Mouse (Mus musculus) hindbrain, embryonic 16.5 days (tissue): ENCODE measurements at regions not wholly inside any gene's neighbourhood (a gene's known extent, or its start where the extent isn't known, plus 50 kb on each side); places are given as distances from the start of the nearest gene placed in this dataset.

Source experiments
- ATAC-seq: fragments of 200-750 bp; cut with Nextera tagmentation; 2 replicates; pipeline ENCODE4 v1.8.0; 2017; ENCODE audit warnings: moderate TSS enrichment, moderate library complexity
- H3K27ac ChIP-seq: fragments of 300-500 bp; sonication (generic); 2 replicates; pipeline ENCODE4 v1.5.1; 2014; ENCODE audit warnings: low read depth, mild to moderate bottlenecking, control low read depth, low read length, moderate library complexity
- H3K27me3 ChIP-seq: fragments of 300-500 bp; sonication (generic); replicated peaks from 2 replicates; pipeline ENCODE4 v1.6.1; 2014; ENCODE audit warnings: low read length; ENCODE audit not compliant: control insufficient read depth, insufficient read depth
- H3K36me3 ChIP-seq: fragments of 300-500 bp; sonication (generic); 2 replicates; pipeline ENCODE4 v1.6.1; 2014; ENCODE audit warnings: mild to moderate bottlenecking, low read length, moderate library complexity, mixed read lengths; ENCODE audit not compliant: control insufficient read depth, insufficient read depth
- H3K4me1 ChIP-seq: fragments of 300-500 bp; sonication (generic); 2 replicates; pipeline ENCODE4 v1.6.1; 2014; ENCODE audit warnings: low read depth, low read length; ENCODE audit not compliant: control insufficient read depth, insufficient read depth
- H3K4me2 ChIP-seq: fragments of 300-500 bp; sonication (generic); 2 replicates; pipeline ENCODE4 v1.6.1; 2014; ENCODE audit warnings: mild to moderate bottlenecking, low read length, control low read depth, moderate library complexity
- H3K4me3 ChIP-seq: fragments of 300-500 bp; sonication (generic); 2 replicates; pipeline ENCODE4 v1.5.1; 2014; ENCODE audit warnings: mild to moderate bottlenecking, low read length, control low read depth, moderate library complexity
- H3K9ac ChIP-seq: fragments of 300-500 bp; sonication (generic); 2 replicates; pipeline ENCODE4 v1.6.1; 2014; ENCODE audit warnings: low read depth, mild to moderate bottlenecking, control low read depth, low read length, moderate library complexity
- H3K9me3 ChIP-seq: fragments of 300-500 bp; sonication (generic); 2 replicates; pipeline ENCODE4 v1.6.1; 2014; ENCODE audit warnings: mild to moderate bottlenecking, low read length, moderate library complexity; ENCODE audit not compliant: control insufficient read depth
- WGBS: fragments of 180-500 bp; shearing (Covaris S2); extraction: QIAGEN DNeasy Blood & Tissue Kit; methylation state at CpG from one replicate; pipeline ENCODE4 v1.1.7; 2014; 5-methylcytosine and 5-hydroxymethylcytosine counted together

GRCm38 (mm10) chr11:48558053-48558452, 242.1 kb upstream of the Rack1 start:
- H3K4me2 ChIP-seq, result no peak overlapping the region
- H3K27me3 ChIP-seq, result no peaks in the 10 kb centered on the region
- 77% methylated on average over 1 of the region's 1 CpGs for WGBS
- no peak overlapping the region for H3K9ac ChIP-seq
- ATAC-seq, result no peak
- no peak overlapping the region for H3K4me3 ChIP-seq
- H3K9me3 ChIP-seq, result no peaks in the 10 kb centered on the region
- no peak overlapping the region for H3K27ac ChIP-seq
- no peaks in the 10 kb centered on the region for H3K4me1 ChIP-seq
- no peaks in the 10 kb centered on the region for H3K36me3 ChIP-seq

- Histone ChIP-seq H3K27ac (no peak overlapping the region), H3K9me3 (no peaks in the 10 kb centered on the region), H3K27me3 (no peaks in the 10 kb centered on the region), H3K4me1 (no peaks in the 10 kb centered on the region), H3K4me2 (no peak overlapping the region), H3K4me3 (no peak overlapping the region), H3K36me3 (no peaks in the 10 kb centered on the region), H3K9ac (no peak overlapping the region)
- no peak for ATAC-seq
- WGBS, result 90% methylated on average over 3 of the region's 3 CpGs
Observed at GRCm38 (mm10) chr11:48552006-48552405, 248.1 kb upstream of the Rack1 start.

GRCm38 (mm10) chr11:48551201-48551600, 248.9 kb upstream of the Rack1 start:
- Histone ChIP-seq H3K9ac (no peak overlapping the region), H3K36me3 (no peaks in the 10 kb centered on the region), H3K4me2 (no peak overlapping the region), H3K27ac (no peak overlapping the region), H3K27me3 (no peaks in the 10 kb centered on the region), H3K4me3 (no peak overlapping the region), H3K9me3 (no peaks in the 10 kb centered on the region), H3K4me1 (no peaks in the 10 kb centered on the region)
- WGBS, result 91% methylated on average over 2 of the region's 2 CpGs
- no peak for ATAC-seq

DNA sequence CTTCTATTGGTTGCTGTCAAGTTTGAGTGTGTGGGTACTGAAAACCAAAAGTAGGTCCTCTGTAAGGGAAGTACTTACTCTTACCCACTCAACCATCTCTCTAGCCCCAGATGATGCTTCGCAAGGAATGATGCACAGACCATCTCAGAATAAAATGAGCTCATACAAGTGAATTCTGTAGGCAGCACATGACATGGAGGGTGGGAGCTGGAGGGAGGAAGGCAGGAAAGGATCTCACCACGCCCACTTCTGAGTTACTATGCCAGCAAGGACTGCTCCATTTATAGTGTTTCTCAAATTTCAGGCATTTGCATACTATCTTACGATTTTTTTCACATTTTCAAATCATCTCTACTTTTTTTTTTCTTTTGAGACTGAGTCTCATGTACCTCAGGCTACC, 273.8 kb upstream of the Rack1 start:
- Histone ChIP-seq H3K27me3 (no peaks in the 10 kb centered on the region), H3K36me3 (no peaks in the 10 kb centered on the region), H3K4me2 (no peak overlapping the region), H3K4me3 (no peak overlapping the region), H3K4me1 (no peaks in the 10 kb centered on the region), H3K9ac (no peak overlapping the region), H3K27ac (no peak overlapping the region), H3K9me3 (no peaks in the 10 kb centered on the region)
- no peak for ATAC-seq
- 80% methylated on average over 3 of the region's 3 CpGs for WGBS

DNA sequence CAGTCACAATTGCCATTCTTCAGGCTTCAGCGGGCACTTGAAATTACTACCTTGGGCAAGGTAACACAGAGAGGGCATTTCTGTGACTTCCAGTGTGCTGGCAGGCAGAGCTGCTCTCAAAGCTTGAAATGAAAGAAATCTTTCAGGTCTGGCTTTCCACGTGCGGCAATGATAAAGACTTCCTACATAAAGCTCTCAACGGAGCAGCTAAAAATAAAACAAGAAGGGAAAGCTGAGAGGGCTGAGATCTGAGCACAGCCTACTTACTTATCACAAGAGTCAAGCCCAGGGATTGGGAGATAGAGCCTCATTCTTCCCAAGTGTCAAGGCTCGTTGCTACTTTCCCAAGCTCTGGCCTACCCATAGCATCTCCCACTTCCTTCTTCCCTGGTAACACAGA, 274.6 kb upstream of the Rack1 start:
- no peak overlapping the region for H3K4me3 ChIP-seq
- no peak for ATAC-seq
- H3K4me1 ChIP-seq, result no peaks in the 10 kb centered on the region
- no peak overlapping the region for H3K9ac ChIP-seq
- 84% methylated on average over 5 of the region's 5 CpGs for WGBS
- no peaks in the 10 kb centered on the region for H3K36me3 ChIP-seq
- no peak overlapping the region for H3K4me2 ChIP-seq
- H3K9me3 ChIP-seq, result no peaks in the 10 kb centered on the region
- H3K27me3 ChIP-seq, result no peaks in the 10 kb centered on the region
- H3K27ac ChIP-seq, result no peak overlapping the region

DNA sequence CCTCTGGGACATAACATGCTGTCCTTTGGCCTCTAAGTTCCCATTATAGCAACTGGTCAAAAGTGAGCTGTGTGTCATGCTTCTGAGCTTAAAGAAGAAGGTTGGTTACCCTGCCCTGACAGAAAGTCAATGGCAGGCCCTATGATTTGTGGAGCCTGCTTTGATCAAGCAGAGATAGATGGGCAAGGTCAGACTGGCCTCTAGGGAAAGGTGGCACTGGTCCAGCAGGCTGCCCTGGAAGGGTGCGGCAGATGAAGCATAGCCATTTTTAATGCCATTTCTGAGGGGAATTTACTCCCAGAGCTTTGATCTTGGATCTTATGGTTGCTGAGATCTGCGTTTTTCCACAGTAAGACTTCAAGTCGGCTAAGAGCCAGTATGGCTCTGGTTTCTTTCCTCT, 293.2 kb upstream of the Rack1 start:
- no peak for ATAC-seq
- peaks cover 3% of the 10 kb centered on the region; the same call in 1 of the 2 replicates for H3K4me1 ChIP-seq
- H3K36me3 ChIP-seq, result no peaks in the 10 kb centered on the region
- 86% methylated on average over 3 of the region's 3 CpGs for WGBS
- H3K27ac ChIP-seq, result no peak overlapping the region
- no peak overlapping the region for H3K4me2 ChIP-seq
- H3K4me3 ChIP-seq, result no peak overlapping the region
- H3K9me3 ChIP-seq, result no peaks in the 10 kb centered on the region
- no peaks in the 10 kb centered on the region for H3K27me3 ChIP-seq
- H3K9ac ChIP-seq, result no peak overlapping the region

GRCm38 (mm10) chr11:48502011-48502806, 297.9 kb upstream of the Rack1 start:
- H3K27me3 ChIP-seq, result no peaks in the 10 kb centered on the region
- ATAC-seq, result peak; percentile 83
- H3K27ac ChIP-seq, result no peak overlapping the region
- WGBS, result 12% methylated on average over 10 of the region's 10 CpGs
- H3K4me3 ChIP-seq, result no peak overlapping the region
- H3K4me1 ChIP-seq, result peaks cover 3% of the 10 kb centered on the region; the same call in 1 of the 2 replicates
- no peaks in the 10 kb centered on the region for H3K36me3 ChIP-seq
- no peak overlapping the region for H3K9ac ChIP-seq
- H3K9me3 ChIP-seq, result no peaks in the 10 kb centered on the region
- H3K4me2 ChIP-seq, result no peak overlapping the region

DNA sequence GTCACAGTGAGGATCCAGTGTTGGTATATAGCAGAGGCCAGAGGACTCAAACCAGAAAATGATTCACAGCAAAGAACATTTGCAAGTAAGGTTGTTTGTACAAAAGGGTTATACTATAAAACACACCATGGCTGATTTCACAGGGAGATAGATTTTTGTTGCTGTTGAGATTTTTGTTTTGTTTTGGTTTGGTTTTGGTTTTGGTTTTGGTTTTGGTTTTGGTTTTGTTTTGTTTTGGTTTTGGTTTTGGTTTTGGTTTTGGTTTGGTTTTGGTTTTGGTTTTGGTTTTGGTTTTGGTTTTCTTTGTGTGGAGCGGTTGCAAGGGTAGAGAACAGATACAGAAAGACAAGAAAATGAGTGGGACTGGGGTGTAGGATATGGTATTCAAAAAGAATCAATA, 301.1 kb upstream of the Rack1 start:
- no peak overlapping the region for H3K27ac ChIP-seq
- no peak overlapping the region for H3K9ac ChIP-seq
- H3K4me2 ChIP-seq, result no peak overlapping the region
- no peaks in the 10 kb centered on the region for H3K27me3 ChIP-seq
- no peak overlapping the region for H3K4me3 ChIP-seq
- H3K4me1 ChIP-seq, result peaks cover 3% of the 10 kb centered on the region; the same call in 1 of the 2 replicates
- 93% methylated on average over 1 of the region's 1 CpGs for WGBS
- H3K9me3 ChIP-seq, result no peaks in the 10 kb centered on the region
- no peak for ATAC-seq
- no peaks in the 10 kb centered on the region for H3K36me3 ChIP-seq

GRCm38 (mm10) chr11:48488308-48488707, 311.8 kb upstream of the Rack1 start:
- H3K27me3 ChIP-seq, result no peaks in the 10 kb centered on the region
- H3K9ac ChIP-seq, result no peak overlapping the region
- no peak overlapping the region for H3K27ac ChIP-seq
- no peaks in the 10 kb centered on the region for H3K9me3 ChIP-seq
- no peaks in the 10 kb centered on the region for H3K4me1 ChIP-seq
- ATAC-seq, result no peak
- no peak overlapping the region for H3K4me3 ChIP-seq
- no peaks in the 10 kb centered on the region for H3K36me3 ChIP-seq
- WGBS, result 65% methylated on average over 1 of the region's 1 CpGs
- H3K4me2 ChIP-seq, result no peak overlapping the region
